Mouse (Mus musculus) thymus, postnatal 36 days (tissue): ENCODE measurements at regions not wholly inside any gene's neighbourhood (a gene's known extent, or its start where the extent isn't known, plus 50 kb on each side); places are given as distances from the start of the nearest gene placed in this dataset.

ENCODE experiments used
- DNase-seq, 2 experiments: peaks; one replicate each; pipeline ENCODE4 v3.0.0; 2022; ENCODE audit warnings: mixed read lengths in 2 of 2

- DNase-seq: no peak
Observed at GRCm38 (mm10) chr13:101555371-101555874, 212.6 kb downstream of the Pik3r1 start.

- no peak for DNase-seq
Observed at GRCm38 (mm10) chr13:101553131-101553549, 214.9 kb downstream of the Pik3r1 start.

- no peak for DNase-seq
Observed at GRCm38 (mm10) chr13:101552451-101552850, 215.6 kb downstream of the Pik3r1 start.

- DNase-seq: no peak
Observed at GRCm38 (mm10) chr13:101551068-101551467, 216.9 kb downstream of the Pik3r1 start.

- DNase-seq: no peak
Observed at GRCm38 (mm10) chr13:101550526-101550925, 217.5 kb downstream of the Pik3r1 start.

GRCm38 (mm10) chr13:101547887-101548286 lies 220.1 kb downstream of the Pik3r1 start:
- peak; percentile 51 to 60 for DNase-seq

GRCm38 (mm10) chr13:101547365-101547764 lies 220.7 kb downstream of the Pik3r1 start:
- no peak for DNase-seq

GRCm38 (mm10) chr13:101545344-101546181 lies 222.5 kb downstream of the Pik3r1 start:
- DNase-seq: peak in 1 of 2 experiments; percentile 58

GRCm38 (mm10) chr13:101540391-101541191 lies 227.4 kb downstream of the Pik3r1 start:
- DNase-seq: peak; percentile 75 to 79

GRCm38 (mm10) chr13:101538110-101538509 lies 229.9 kb downstream of the Pik3r1 start:
- DNase-seq: peak in 1 of 2 experiments; percentile 59

- no peak for DNase-seq
Observed at GRCm38 (mm10) chr13:101536019-101536418, 232.0 kb downstream of the Pik3r1 start.

GRCm38 (mm10) chr13:101535331-101535866 lies 232.6 kb downstream of the Pik3r1 start:
- DNase-seq: no peak

GRCm38 (mm10) chr13:101534490-101534889 lies 233.5 kb downstream of the Pik3r1 start:
- no peak for DNase-seq

- peak in 1 of 2 experiments; percentile 73 for DNase-seq
Observed at GRCm38 (mm10) chr13:101532913-101533312, 235.1 kb downstream of the Pik3r1 start.

GRCm38 (mm10) chr13:101527691-101528090 lies 240.3 kb downstream of the Pik3r1 start:
- no peak for DNase-seq

GRCm38 (mm10) chr13:101524781-101525180 lies 243.2 kb downstream of the Pik3r1 start:
- no peak for DNase-seq

GRCm38 (mm10) chr13:101524223-101524622 lies 243.8 kb downstream of the Pik3r1 start:
- DNase-seq: no peak

GRCm38 (mm10) chr13:101523492-101523891 lies 244.5 kb downstream of the Pik3r1 start:
- DNase-seq: no peak

- DNase-seq: no peak
Observed at GRCm38 (mm10) chr13:101522597-101522996, 245.4 kb downstream of the Pik3r1 start.

GRCm38 (mm10) chr13:101513354-101513753 lies 254.7 kb downstream of the Pik3r1 start:
- no peak for DNase-seq

- DNase-seq: peak; percentile 41 to 60
Observed at GRCm38 (mm10) chr13:101509946-101510345, 258.1 kb downstream of the Pik3r1 start.

- no peak for DNase-seq
Observed at GRCm38 (mm10) chr13:101508331-101508730, 259.7 kb downstream of the Pik3r1 start.

- no peak for DNase-seq
Observed at GRCm38 (mm10) chr13:101506696-101507095, 261.3 kb downstream of the Pik3r1 start.
